Mouse (Mus musculus): Measurements from ENCODE around the gene Iah1. TPM values are rescaled to one million over a fixed set of nuclear protein-coding genes. Genes with fewer than 3 reads are reported as not detected.

The Iah1 gene
- polyA plus RNA-seq (2012; rRNA removed), result 54.2 and 57.1 TPM in 2 replicates

DNA sequence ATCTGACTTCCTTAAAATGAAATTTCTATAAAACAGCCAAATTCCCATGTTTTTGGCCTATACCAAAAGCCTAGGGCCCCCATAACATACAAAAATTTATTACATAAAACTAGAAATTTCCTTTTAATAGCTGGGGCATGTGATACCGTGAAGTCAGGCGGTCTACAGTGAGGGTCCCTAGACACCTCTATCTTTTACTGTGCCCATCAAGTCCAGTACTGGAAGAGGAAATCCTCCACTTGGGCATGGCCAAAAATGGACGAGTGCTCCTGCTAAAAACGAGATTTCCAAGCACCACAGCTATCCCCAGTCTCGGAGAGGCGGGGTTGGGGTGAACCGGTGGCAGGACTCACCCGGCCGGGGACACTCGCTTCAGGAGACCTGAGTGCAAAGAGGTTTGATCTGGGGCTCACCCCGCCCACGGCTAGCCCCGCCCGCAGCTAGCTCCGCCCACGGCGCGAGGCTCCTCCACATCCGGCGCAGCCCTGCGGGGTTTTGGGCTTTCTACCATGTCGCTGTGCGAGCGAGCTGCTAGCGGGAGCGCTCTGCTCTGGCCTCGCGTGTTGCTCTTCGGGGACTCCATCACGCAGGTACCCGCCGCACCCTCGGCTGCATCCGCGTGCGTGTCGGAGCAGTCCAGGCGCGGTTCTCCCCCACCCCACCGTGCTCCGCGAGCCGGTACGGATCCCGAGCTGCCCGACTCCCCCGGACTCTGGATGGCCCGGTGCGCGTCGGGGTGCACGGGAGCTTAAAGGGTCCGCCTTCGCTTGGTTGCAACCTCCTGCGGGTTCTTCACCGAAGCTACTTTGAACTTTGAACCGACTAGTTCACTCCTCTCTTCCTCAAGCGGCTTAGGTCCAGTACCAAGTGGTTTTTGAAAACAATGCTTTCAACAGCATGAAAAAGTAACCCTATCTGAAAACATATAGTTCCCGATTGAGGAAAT is at the start of gene Iah1:
TSS of gene Iah1 (plus strand) at position 467 of the 946 bp plus-strand sequence.

DNA sequence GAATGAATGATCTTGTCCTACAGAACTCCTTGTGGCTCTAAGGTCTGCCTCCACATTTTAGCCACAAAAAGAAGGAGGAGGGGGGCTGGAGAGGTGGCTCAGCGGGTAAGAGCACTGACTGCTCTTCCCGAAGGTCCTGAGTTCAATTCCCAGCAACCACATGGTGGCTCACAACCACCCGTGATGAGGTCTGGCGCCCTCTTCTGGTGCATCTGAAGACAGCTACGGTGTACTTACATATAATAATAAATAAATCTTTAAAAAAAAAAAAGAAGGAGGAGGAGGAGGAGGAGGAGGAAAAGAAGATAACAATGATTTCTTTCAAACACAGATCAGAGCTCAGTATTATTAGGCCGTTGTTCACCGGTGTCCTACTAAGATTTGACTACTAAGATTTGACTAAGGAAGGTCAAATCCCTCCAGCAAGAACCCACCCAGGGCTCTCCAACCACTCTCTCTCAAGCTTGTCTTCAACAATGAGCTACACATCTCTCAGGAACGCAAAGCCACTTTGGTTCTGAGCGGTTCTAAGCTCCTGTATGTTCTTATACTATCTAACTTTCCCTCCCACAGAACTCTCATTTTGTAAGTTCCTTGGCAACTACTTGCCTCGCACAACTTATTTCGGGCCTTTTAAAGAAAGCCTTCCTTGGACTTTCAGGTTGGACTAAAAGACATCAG is 31.3 kb upstream of the Iah1 start, which contains the start of gene Cpsf3:
TSS of gene Cpsf3 (plus strand) at position 631 of the 681 bp plus-strand sequence.

DNA sequence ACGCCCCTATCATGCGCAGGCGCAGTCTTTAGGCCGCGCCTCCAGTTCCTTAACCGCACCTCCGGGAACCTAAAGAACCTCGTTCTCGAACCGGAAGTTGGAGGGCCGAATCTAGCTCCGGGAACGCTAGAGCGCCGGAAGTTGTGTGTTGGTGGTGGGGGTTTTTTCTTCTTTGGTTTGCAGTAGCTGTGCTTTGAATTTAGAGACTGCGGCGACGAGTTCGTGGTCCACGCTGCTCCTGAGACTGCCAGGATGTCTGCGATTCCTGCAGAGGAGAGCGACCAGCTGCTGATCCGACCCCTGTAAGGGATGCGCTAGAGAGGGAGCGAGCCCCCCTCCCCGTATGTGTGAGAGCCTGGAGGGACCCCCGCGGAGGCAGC is 30.0 kb upstream of the Iah1 start, which contains the start of gene Itgb1bp1:
TSS of gene Itgb1bp1 (minus strand) at position 42 of the 380 bp plus-strand sequence.

DNA sequence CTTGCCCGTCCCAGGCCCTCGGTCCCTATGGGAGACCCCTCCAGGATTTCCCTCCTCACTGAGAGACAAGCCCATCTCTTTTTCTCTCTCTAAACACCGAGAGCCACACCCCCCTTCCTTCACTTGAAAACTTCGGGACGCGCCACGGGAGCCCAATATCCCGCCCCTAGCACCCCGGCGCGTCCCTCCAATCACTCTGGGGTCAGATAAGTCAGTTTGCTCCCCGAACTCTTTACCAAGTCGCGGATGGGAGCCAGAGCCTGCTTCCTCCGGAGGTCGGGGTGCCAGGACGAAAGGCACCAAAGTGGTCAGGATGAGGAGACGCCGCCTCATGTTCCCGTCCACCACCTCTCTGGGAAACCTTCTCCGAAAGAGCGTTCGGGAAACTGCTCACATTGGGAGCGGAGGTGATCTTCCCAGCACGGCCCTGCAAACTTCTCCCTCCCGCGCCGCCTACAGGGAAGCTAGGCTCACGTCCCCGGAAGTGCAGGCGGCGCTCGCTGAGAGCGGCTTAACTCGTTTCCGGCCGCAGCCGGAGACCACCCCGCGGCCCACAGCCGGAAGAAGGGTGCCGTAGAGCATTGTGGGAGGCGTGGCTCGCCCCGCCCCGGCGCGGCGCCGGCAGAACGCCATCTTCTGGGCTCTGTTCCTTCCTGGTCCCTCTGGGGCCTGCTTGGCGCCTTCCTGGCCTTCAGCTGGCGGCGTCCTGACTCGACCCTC is 57.1 kb downstream of the Iah1 start, which contains the start of gene Adam17:
TSS of gene Adam17 (minus strand) at position 533 of the 720 bp plus-strand sequence.

Other genes starting within 250 kb of the Iah1 start
- gene Cpsf3, start 31.0 kb upstream of the Iah1 start, polyA plus RNA-seq (2012; rRNA removed), result 21.9 and 23.1 TPM in 2 replicates
- gene Itgb1bp1, start 30.1 kb upstream of the Iah1 start, polyA plus RNA-seq (2012; rRNA removed), result 10.7 and 13.0 TPM in 2 replicates
- 8.2 and 8.8 TPM in 2 replicates for gene Adam17, start 57.2 kb downstream of the Iah1 start, polyA plus RNA-seq (2012; rRNA removed)
- 56.1 and 56.7 TPM in 2 replicates for gene Ywhaq, start 101.2 kb downstream of the Iah1 start, polyA plus RNA-seq (2012; rRNA removed)

Measured in liver, embryonic 18 days (tissue).